Mouse (Mus musculus) embryonic facial prominence, embryonic 15.5 days (tissue): ENCODE results near the gene Itgb5. TPM values are rescaled to one million over a fixed set of nuclear protein-coding genes. Genes with fewer than 3 reads are reported as not detected.
A peak's percentile ranks its signal among the peaks of the same experiment; 100 is the strongest.

Experiments used
- ATAC-seq: fragments of 200-750 bp; cut with Nextera tagmentation; 2 replicates; pipeline ENCODE4 v1.8.0; 2017; ENCODE audit warnings: low read depth, moderate TSS enrichment; ENCODE audit not compliant: insufficient number of reproducible peaks, low FRiP score, low TSS enrichment
- H3K27ac ChIP-seq: fragments of 300-500 bp; sonication (generic); replicated peaks from 2 replicates; pipeline ENCODE4 v1.5.1; 2015; ENCODE audit warnings: mild to moderate bottlenecking, inconsistent platforms
- H3K27me3 ChIP-seq: fragments of 300-500 bp; sonication (generic); 2 replicates; pipeline ENCODE4 v1.6.1; 2015; ENCODE audit warnings: inconsistent platforms
- H3K36me3 ChIP-seq: fragments of 300-500 bp; sonication (generic); 2 replicates; pipeline ENCODE4 v1.6.1; 2015; ENCODE audit warnings: mild to moderate bottlenecking, inconsistent platforms
- H3K4me1 ChIP-seq: fragments of 300-500 bp; sonication (generic); 2 replicates; pipeline ENCODE4 v1.6.1; 2015; ENCODE audit warnings: inconsistent platforms
- H3K4me2 ChIP-seq: fragments of 300-500 bp; sonication (generic); replicated peaks from 2 replicates; pipeline ENCODE4 v1.6.1; 2015; ENCODE audit warnings: mild to moderate bottlenecking, inconsistent platforms
- H3K4me3 ChIP-seq: fragments of 300-500 bp; sonication (generic); replicated peaks from 2 replicates; pipeline ENCODE4 v1.5.1; 2015; ENCODE audit warnings: mild to moderate bottlenecking, inconsistent platforms
- H3K9ac ChIP-seq: fragments of 300-500 bp; sonication (generic); 2 replicates; pipeline ENCODE4 v1.6.1; 2015; ENCODE audit warnings: inconsistent platforms
- H3K9me3 ChIP-seq: fragments of 300-500 bp; sonication (generic); replicated peaks from 2 replicates; pipeline ENCODE4 v1.6.1; 2016; ENCODE audit warnings: inconsistent platforms
- WGBS: fragments of 180-500 bp; shearing (Covaris S2); methylation state at CpG from one replicate; pipeline ENCODE4 v1.1.7; 2015; 5-methylcytosine and 5-hydroxymethylcytosine counted together
- polyA plus RNA-seq: library from polyadenylated mRNA; unstranded; fragments of >200 nt; fragmentation: Nextera tagmentation; extraction: Ambion mirVana; gene quantifications from 2 replicates; pipeline ENCODE4 v1.2.1, GENCODE M21; 2015

Itgb5 gene
- polyA plus RNA-seq, 1 experiment from 2014 or later, result 123 TPM

GRCm38 (mm10) chr16:33917390-33917789 is 87.9 kb downstream of the Itgb5 start:
- Histone ChIP-seq H3K36me3 (peaks cover 28% of the 10 kb centered on the region), H3K9me3 (no peaks in the 10 kb centered on the region), H3K27ac (peak overlapping the region; percentile 63), H3K9ac (no peak overlapping the region), H3K4me2 (no peak overlapping the region), H3K4me1 (peaks cover 44% of the 10 kb centered on the region), H3K27me3 (no peaks in the 10 kb centered on the region), H3K4me3 (no peak overlapping the region)
- peak; percentile 42; the same call in 1 of the 2 replicates for ATAC-seq
- 26% methylated on average over 5 of the region's 5 CpGs for WGBS

GRCm38 (mm10) chr16:33917926-33918325 is 88.5 kb downstream of the Itgb5 start:
- no peak overlapping the region for H3K4me3 ChIP-seq
- H3K4me1 ChIP-seq, result peaks cover 50% of the 10 kb centered on the region
- no peaks in the 10 kb centered on the region for H3K27me3 ChIP-seq
- H3K27ac ChIP-seq, result peak overlapping the region; percentile 63
- peaks cover 24% of the 10 kb centered on the region for H3K36me3 ChIP-seq
- ATAC-seq, result no peak
- no peaks in the 10 kb centered on the region for H3K9me3 ChIP-seq
- 80% methylated on average over 5 of the region's 5 CpGs for WGBS
- H3K9ac ChIP-seq, result no peak overlapping the region
- no peak overlapping the region for H3K4me2 ChIP-seq

- Histone ChIP-seq H3K4me2 (no peak overlapping the region), H3K9me3 (no peaks in the 10 kb centered on the region), H3K27me3 (no peaks in the 10 kb centered on the region), H3K4me3 (no peak overlapping the region), H3K27ac (peak overlapping the region; percentile 60), H3K9ac (no peak overlapping the region), H3K4me1 (peaks cover 58% of the 10 kb centered on the region), H3K36me3 (peaks cover 26% of the 10 kb centered on the region)
- 61% methylated on average over 5 of the region's 5 CpGs for WGBS
- no peak for ATAC-seq
Measured at GRCm38 (mm10) chr16:33921514-33921913, 92.0 kb downstream of the Itgb5 start.

GRCm38 (mm10) chr16:33922111-33923000 is 92.9 kb downstream of the Itgb5 start:
- H3K4me2 ChIP-seq, result no peak overlapping the region

GRCm38 (mm10) chr16:33923001-33923316 is 93.5 kb downstream of the Itgb5 start:
- WGBS, result 37% methylated on average over 5 of the region's 5 CpGs
- H3K27ac ChIP-seq, result peak overlapping the region; percentile 60
- no peak for ATAC-seq
- peaks cover 21% of the 10 kb centered on the region for H3K36me3 ChIP-seq
- H3K4me2 ChIP-seq, result no peak overlapping the region
- H3K27me3 ChIP-seq, result no peaks in the 10 kb centered on the region
- H3K9ac ChIP-seq, result no peak overlapping the region
- no peaks in the 10 kb centered on the region for H3K9me3 ChIP-seq
- H3K4me3 ChIP-seq, result no peak overlapping the region
- peaks cover 51% of the 10 kb centered on the region for H3K4me1 ChIP-seq

More at GRCm38 (mm10) chr16:33922111-33923000, 92.9 kb downstream of the Itgb5 start:
- Histone ChIP-seq H3K36me3 (peaks cover 26% of the 10 kb centered on the region), H3K4me3 (no peak overlapping the region), H3K4me1 (peaks cover 56% of the 10 kb centered on the region), H3K9ac (no peak overlapping the region), H3K27ac (peak overlapping the region; percentile 60), H3K27me3 (no peaks in the 10 kb centered on the region), H3K9me3 (no peaks in the 10 kb centered on the region)
- peak; percentile 58; the same call in 1 of the 2 replicates for ATAC-seq
- WGBS, result 31% methylated on average over 18 of the region's 18 CpGs

- H3K4me1 ChIP-seq, result peaks cover 53% of the 10 kb centered on the region
- no peaks in the 10 kb centered on the region for H3K27me3 ChIP-seq
- no peak overlapping the region for H3K9ac ChIP-seq
- no peak for ATAC-seq
- no peak overlapping the region for H3K4me3 ChIP-seq
- H3K4me2 ChIP-seq, result no peak overlapping the region
- H3K9me3 ChIP-seq, result no peaks in the 10 kb centered on the region
- 88% methylated on average over 8 of the region's 8 CpGs for WGBS
- H3K36me3 ChIP-seq, result peaks cover 21% of the 10 kb centered on the region
- H3K27ac ChIP-seq, result no peak overlapping the region
Measured at GRCm38 (mm10) chr16:33923758-33924157, 94.3 kb downstream of the Itgb5 start.

GRCm38 (mm10) chr16:33927263-33927824 is 97.9 kb downstream of the Itgb5 start:
- no peaks in the 10 kb centered on the region for H3K9me3 ChIP-seq
- H3K9ac ChIP-seq, result no peak overlapping the region
- no peak overlapping the region for H3K27ac ChIP-seq
- H3K27me3 ChIP-seq, result no peaks in the 10 kb centered on the region
- no peak overlapping the region for H3K4me2 ChIP-seq
- H3K4me3 ChIP-seq, result no peak overlapping the region
- 62% methylated on average over 6 of the region's 6 CpGs for WGBS
- H3K4me1 ChIP-seq, result peaks cover 52% of the 10 kb centered on the region
- H3K36me3 ChIP-seq, result 0 out of 2 replicates have a peak, but pooled peaks cover 6% of the 10 kb centered on the region
- no peak for ATAC-seq

- Histone ChIP-seq H3K9me3 (no peaks in the 10 kb centered on the region), H3K36me3 (peaks cover 6% of the 10 kb centered on the region; the same call in 1 of the 2 replicates), H3K4me3 (no peak overlapping the region), H3K4me2 (no peak overlapping the region), H3K27ac (peak overlapping the region; percentile 30; the same call in 1 of the 2 replicates), H3K27me3 (no peaks in the 10 kb centered on the region), H3K9ac (no peak overlapping the region), H3K4me1 (peaks cover 53% of the 10 kb centered on the region)
- 64% methylated on average over 9 of the region's 9 CpGs for WGBS
- ATAC-seq, result no peak
Measured at GRCm38 (mm10) chr16:33928788-33929462, 99.5 kb downstream of the Itgb5 start.

- no peak overlapping the region for H3K4me3 ChIP-seq
- 58% methylated on average over 6 of the region's 6 CpGs for WGBS
- ATAC-seq, result no peak
Measured at GRCm38 (mm10) chr16:33930785-33931184, 101.3 kb downstream of the Itgb5 start.

GRCm38 (mm10) chr16:33931682-33932081 is 102.2 kb downstream of the Itgb5 start:
- Histone ChIP-seq H3K4me3 (no peak overlapping the region), H3K27me3 (no peaks in the 10 kb centered on the region), H3K9ac (no peak overlapping the region), H3K36me3 (no peaks in the 10 kb centered on the region; the same call in 1 of the 2 replicates), H3K4me1 (peaks cover 67% of the 10 kb centered on the region), H3K27ac (no peak overlapping the region), H3K4me2 (no peak overlapping the region), H3K9me3 (no peaks in the 10 kb centered on the region)
- WGBS, result 39% methylated on average over 2 of the region's 2 CpGs
- no peak for ATAC-seq

More at GRCm38 (mm10) chr16:33930785-33931184, 101.3 kb downstream of the Itgb5 start:
- Histone ChIP-seq H3K4me2 (no peak overlapping the region), H3K27me3 (no peaks in the 10 kb centered on the region), H3K4me1 (peaks cover 69% of the 10 kb centered on the region), H3K27ac (peak overlapping the region; percentile 18), H3K36me3 (peaks cover 4% of the 10 kb centered on the region; the same call in 1 of the 2 replicates), H3K9ac (no peak overlapping the region), H3K9me3 (no peaks in the 10 kb centered on the region)

GRCm38 (mm10) chr16:33932126-33932525 is 102.7 kb downstream of the Itgb5 start:
- H3K4me1 ChIP-seq, result peaks cover 69% of the 10 kb centered on the region
- H3K9me3 ChIP-seq, result no peaks in the 10 kb centered on the region
- no peaks in the 10 kb centered on the region for H3K27me3 ChIP-seq
- 55% methylated on average over 5 of the region's 5 CpGs for WGBS
- no peak overlapping the region for H3K4me2 ChIP-seq
- H3K36me3 ChIP-seq, result no peaks in the 10 kb centered on the region; the same call in 1 of the 2 replicates
- H3K4me3 ChIP-seq, result no peak overlapping the region
- no peak overlapping the region; the same call in 1 of the 2 replicates for H3K27ac ChIP-seq
- no peak overlapping the region for H3K9ac ChIP-seq
- ATAC-seq, result no peak
